Mouse (Mus musculus): ENCODE data around the gene Usp30. TPM values are rescaled to one million over a fixed set of nuclear protein-coding genes. Genes with fewer than 3 reads are reported as not detected.

Usp30 gene
- total RNA-seq (2023): 1 to 10 TPM; 6.8 to 7.3 TPM

DNA sequence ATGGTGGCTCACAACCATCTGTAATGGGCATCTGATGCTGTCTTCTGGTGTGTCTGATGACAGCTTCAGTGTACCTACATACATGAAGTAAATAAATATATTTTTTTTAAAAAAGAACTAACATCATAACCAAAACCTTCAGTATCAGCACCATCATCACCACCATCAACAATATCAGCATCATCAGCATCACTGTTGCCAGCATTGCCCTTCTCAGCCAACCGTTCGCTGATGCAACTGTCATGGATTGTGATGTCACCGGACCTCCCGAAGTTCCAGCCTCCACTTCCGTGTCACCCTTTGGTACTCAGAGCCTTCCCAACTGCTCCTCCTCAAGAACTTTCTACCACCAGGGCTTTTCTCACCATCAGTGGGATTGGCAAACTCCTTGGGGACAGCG lies at the start of gene Usp30:
Usp30 (plus strand) TSS at position 301 of the 400 bp plus-strand sequence.

DNA sequence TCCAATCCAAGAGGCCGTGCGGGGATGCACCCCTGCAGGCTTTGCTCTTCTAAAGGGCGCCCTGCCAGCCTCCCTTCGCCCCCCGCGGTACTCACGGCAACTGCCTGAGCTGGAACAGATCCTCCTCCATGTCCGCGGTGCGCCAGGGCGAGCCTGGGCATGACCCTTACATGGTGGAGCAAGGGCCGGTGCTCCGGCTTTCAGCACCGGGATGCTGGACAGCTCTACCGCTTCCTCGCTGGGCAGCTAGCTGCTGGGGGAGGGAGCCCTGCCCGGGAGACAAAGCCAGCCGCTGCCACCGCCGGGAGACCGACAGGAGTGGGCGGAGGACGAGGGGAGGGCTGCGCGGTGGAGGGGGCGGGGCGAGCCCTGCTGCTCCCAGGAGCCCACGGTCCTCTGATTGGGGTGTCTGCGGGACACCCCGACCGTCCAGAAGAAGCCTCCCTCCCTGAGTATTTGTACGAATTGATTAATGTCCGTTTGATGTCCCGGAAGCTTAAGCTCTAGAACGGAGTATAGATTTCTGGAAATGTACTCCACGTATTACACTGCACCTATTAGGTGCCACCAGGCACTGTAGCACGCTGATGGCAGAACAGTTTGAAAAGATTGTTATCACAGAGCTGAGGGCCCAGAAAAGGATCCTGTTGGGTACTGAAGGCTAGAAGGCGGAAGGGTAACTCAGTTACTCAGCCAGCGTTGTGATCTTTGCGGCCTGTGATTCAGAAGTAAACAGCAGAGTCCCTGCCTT lies 26.0 kb downstream of the Usp30 start, which contains the start of gene Svop:
Svop (minus strand) TSS at position 514 of the 751 bp plus-strand sequence.

DNA sequence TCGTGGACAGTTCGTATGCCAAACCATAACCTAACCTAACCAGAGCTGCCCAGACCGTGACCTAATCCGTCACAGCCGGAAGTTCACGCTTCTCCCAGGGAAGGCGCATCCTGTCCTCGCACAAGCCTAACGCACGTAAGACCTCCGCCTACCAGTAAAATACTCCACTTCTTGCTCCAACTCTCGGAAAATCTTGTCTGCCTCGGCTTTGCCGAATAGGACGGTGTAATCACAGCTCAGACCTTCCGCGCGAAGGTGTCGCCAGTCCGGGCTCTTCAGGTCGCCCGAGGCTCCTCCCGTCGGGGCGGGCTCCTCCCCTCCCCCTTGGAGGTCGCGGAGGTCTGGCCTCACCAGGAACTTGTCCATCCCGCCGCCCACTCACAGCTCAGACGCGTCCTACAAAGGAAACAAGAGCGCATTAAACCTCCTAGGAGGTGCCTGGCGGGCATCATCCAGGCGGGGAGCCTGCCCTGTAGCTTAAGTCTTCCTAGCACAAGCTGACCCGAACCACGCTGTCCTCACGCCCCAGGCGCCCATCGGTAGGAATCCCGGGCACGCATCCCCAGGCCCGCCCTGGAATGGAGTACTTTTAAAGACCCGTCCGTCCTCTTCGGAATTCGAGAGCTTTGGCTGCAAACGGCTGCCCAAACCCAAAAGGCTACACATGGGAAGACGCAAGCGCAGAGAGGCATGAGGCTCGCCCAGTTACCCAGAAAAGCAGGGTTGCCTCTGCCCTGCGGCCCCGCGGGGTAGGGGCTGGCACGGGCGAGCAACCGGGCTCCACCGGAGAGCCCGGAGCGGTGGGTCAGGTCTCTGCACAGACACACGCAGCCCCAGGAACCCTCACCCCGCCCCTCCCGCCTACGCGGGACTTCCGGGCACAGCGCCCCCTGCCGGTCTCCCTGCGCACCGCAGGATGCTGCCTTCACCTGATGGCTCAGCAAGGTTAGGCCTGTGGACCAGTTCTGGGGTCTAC lies 62.4 kb downstream of the Usp30 start, which contains the start of gene Alkbh2:
Alkbh2 (minus strand) TSS at position 845 of the 976 bp plus-strand sequence.

DNA sequence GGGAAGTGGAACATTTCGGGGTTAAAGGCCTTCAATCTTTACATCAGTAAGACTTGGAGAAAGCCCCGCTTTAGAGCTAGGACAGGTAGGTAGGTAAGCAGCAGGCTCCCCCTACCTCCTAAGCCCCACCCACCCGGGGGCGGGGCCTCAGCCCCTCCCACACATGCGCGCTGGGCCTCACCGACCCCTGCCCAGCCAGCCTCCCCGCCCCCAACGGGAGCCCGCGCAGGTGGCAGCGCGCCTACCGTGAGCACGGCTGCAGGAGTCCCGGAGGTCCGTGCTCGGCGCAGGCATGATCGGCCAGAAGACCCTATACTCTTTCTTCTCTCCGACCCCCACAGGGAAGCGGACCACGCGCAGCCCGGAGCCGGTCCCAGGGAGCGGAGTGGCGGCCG lies 64.9 kb downstream of the Usp30 start, which contains the start of gene Ung:
Ung (plus strand) TSS at position 176 of the 395 bp plus-strand sequence.

GRCm38 (mm10) chr5:114146028-114146888 lies 81.0 kb downstream of the Usp30 start, which contains the start of gene Acacb:
Gene Acacb (plus strand): TSS chr5:114146535.

Other genes with a start within 250 kb of the Usp30 start
- 100 to 1,000 TPM; 382 to 467 TPM for gene Selplg, start 232.8 kb upstream of the Usp30 start, total RNA-seq (2023)
- 100 to 1,000 TPM in 1 of 2 experiments, 10 to 100 TPM in 1; 96.1 to 108 TPM for gene Coro1c, start 156.7 kb upstream of the Usp30 start, total RNA-seq (2023)
- gene Ssh1, start 71.6 kb upstream of the Usp30 start, total RNA-seq (2023): 10 to 100 TPM; 13.2 to 13.3 TPM
- not detected for gene Dao, start 61.8 kb upstream of the Usp30 start, total RNA-seq (2023)
- not detected for gene Svop, start 26.1 kb downstream of the Usp30 start, total RNA-seq (2023)
- 1 to 10 TPM; 1.9 to 2.1 TPM for gene Alkbh2, start 62.8 kb downstream of the Usp30 start, total RNA-seq (2023)
- gene Ung, start 64.9 kb downstream of the Usp30 start, total RNA-seq (2023): 1 to 10 TPM; 7.3 to 7.4 TPM
- gene Acacb, start 81.1 kb downstream of the Usp30 start, total RNA-seq (2023): 1 to 10 TPM; 4.1 to 5.7 TPM
- not detected for gene Foxn4, start 208.3 kb downstream of the Usp30 start, total RNA-seq (2023)
- 1 to 10 TPM; 1.9 to 3.1 TPM for gene Myo1h, start 223.7 kb downstream of the Usp30 start, total RNA-seq (2023)